ENCODE assay signal across 1 mouse cellular context in the genomic region with DNA sequence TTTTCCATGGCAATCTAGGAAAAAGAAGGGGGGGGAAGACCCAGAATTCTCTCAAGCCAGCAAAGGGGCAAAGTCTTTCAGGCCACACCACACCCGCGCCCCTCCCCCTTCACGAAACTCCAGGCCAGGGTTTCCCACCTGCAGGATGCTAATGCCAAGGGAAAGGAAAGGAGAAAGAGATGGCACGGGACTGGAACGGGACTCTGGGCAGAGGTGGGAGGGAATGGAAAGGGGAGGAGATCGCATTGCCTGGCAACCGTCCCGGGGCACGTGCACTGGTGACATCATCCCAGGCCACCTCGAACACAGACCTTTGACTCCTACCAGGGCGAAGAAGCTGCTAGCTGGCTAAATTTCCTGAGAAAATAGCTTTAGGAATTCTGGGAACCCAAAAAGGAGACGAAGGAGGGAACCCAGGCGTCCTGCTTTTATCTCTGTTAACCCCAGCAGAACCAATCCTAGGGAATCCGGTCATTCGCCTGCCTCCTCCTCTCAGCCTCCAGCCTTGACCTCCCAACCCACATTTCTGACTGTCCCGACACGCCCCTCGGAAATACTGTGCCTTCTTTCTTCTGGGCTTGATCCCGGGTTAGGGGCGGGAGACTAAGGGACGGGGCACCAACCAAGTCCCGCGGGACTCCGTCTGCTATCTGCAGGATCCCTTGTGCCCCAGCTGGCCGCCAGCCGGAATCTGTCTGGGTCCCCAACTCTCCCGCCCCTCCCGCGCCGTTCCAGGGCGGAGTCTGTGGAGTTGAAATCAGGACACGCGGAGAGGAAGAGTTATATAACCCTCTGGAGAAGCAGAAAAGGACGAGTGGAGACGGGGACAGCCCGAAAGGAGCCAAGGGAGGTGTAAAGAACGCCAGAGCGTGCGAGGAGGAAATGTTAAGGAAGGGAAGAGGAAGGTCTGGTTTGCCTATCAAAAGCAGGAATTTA.
TF ChIP-seq lines count a peak whose summit lies in the region.

No protein-coding gene starts in this region.

TF ChIP-seq in C2C12, 6 proteins besides CTCF, POLR2A, EP300 and RAD21:
- TF ChIP-seq CEBPB (IDR thresholded peaks at IDR 0.05; ENCODE audit: low read depth): peak; percentile 25
- no peak for TF ChIP-seq MYOG (IDR thresholded peaks at IDR 0.05; ENCODE audit: control insufficient read depth, extremely low read depth, insufficient read length)
- no peak for TF ChIP-seq FOSL1 (IDR thresholded peaks at IDR 0.05; ENCODE audit: insufficient read depth, low read length, poor library complexity, severe bottlenecking)
- TF ChIP-seq USF1 (IDR thresholded peaks at IDR 0.05; ENCODE audit: low read depth): peak; percentile 93
- TF ChIP-seq MYOD1 (IDR thresholded peaks at IDR 0.05; ENCODE audit: control insufficient read depth, insufficient read length, low read depth): no peak
- peak; percentile 97 for TF ChIP-seq MAX (IDR thresholded peaks at IDR 0.05)
